Mouse (Mus musculus): ENCODE data around the gene Padi1. TPM values are rescaled to one million over a fixed set of nuclear protein-coding genes. Genes with fewer than 3 reads are reported as not detected.

The Padi1 gene
- total RNA-seq, 1 experiment: 0.09 TPM

DNA sequence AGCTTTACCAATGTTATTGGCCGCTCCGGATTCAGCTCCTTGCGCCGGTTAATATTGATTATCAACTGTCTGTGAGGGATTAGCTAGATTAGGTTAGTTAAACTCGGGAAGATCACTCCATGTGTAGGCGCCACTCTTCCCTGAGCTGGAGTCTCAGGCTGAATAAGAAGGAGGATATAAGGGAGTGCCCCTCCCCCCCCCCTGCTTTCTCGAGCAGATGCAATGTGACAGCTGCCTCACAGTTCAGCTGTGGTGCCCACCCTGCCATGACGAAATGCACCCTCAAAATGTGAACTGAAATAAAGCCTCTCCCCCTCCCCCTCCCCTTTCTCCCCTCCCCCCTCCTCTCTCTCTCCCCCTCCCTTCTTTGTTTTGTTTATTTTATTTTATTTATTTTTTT lies 8.0 kb upstream of the Padi1 start:
- Histone ChIP-seq H3K9ac (ENCODE audit: insufficient read depth, low read depth, low read length, poor library complexity, severe bottlenecking) (no peak overlapping the region), H3K9me3 (ENCODE audit: control insufficient read depth, insufficient read depth, low read depth, low read length) (no peaks in the 10 kb centered on the region), H3K4me3 (ENCODE audit: insufficient read depth in 1 of 2, low read depth in 1 of 2, low read length in 2 of 2, poor library complexity in 1 of 2, severe bottlenecking in 1 of 2) (no peak overlapping the region), H3K36me3 (ENCODE audit: control insufficient read depth, insufficient read depth, low read length, poor library complexity, severe bottlenecking) (no peaks in the 10 kb centered on the region), H3K4me1 (ENCODE audit: control insufficient read depth in 2 of 2, insufficient read depth in 2 of 2, low read length in 2 of 2, poor library complexity in 1 of 2) (no peaks in the 10 kb centered on the region), H3K27ac (ENCODE audit: insufficient read depth, low read depth, low read length, poor library complexity, severe bottlenecking) (no peak overlapping the region)
- TF ChIP-seq MAFK (IDR thresholded peaks at IDR 0.05; ENCODE audit: insufficient read depth, low read depth, low read length) (no peak), CHD2 (IDR thresholded peaks at IDR 0.05; ENCODE audit: low read depth, low read length) (no peak), ZC3H11A (IDR thresholded peaks at IDR 0.05; ENCODE audit: borderline replicate concordance, low read depth, low read length) (no peak), ZNF384 (IDR thresholded peaks at IDR 0.05; ENCODE audit: low read depth, low read length) (no peak), HCFC1 (IDR thresholded peaks at IDR 0.05; ENCODE audit: borderline replicate concordance, insufficient read depth, low read length) (no peak)
- in situ Hi-C loops (cut with MboI; ENCODE audit: low sequenced_read_pairs in 2 of 2, unreplicated experiment in 2 of 2): no loop called here
- no peak for DNase-seq (ENCODE audit: low read depth, low spot score)

DNA sequence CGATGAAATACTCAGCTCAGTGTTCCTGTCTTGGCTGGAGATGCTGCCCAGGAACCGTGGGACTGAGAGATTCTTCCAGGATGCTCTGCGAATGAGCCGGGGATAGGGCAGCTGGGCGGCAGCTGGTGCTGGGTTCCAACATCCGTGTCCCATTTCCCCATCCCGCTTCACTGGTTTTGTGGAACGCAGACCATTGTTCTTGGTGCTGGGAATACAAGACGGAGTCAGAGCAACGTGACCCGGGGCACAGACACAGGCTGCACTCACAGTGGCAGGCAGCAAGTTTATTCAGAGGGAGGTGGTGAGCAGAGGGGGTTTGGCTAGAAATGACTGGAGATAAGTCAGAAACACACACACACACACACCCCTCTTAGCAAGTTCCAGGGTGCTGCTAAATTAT lies 3.7 kb upstream of the Padi1 start:
- H3K27ac ChIP-seq (ENCODE audit: insufficient read depth, low read depth, low read length, poor library complexity, severe bottlenecking): no peak overlapping the region
- no peaks in the 10 kb centered on the region for H3K36me3 ChIP-seq (ENCODE audit: control insufficient read depth, insufficient read depth, low read length, poor library complexity, severe bottlenecking)
- TF ChIP-seq MAFK (IDR thresholded peaks at IDR 0.05; ENCODE audit: insufficient read depth, low read depth, low read length) (no peak), ZNF384 (IDR thresholded peaks at IDR 0.05; ENCODE audit: low read depth, low read length) (no peak), HCFC1 (IDR thresholded peaks at IDR 0.05; ENCODE audit: borderline replicate concordance, insufficient read depth, low read length) (no peak), ZC3H11A (IDR thresholded peaks at IDR 0.05; ENCODE audit: borderline replicate concordance, low read depth, low read length) (no peak), CHD2 (IDR thresholded peaks at IDR 0.05; ENCODE audit: low read depth, low read length) (no peak)
- no peak overlapping the region for H3K4me3 ChIP-seq (ENCODE audit: insufficient read depth in 1 of 2, low read depth in 1 of 2, low read length in 2 of 2, poor library complexity in 1 of 2, severe bottlenecking in 1 of 2)
- H3K9ac ChIP-seq (ENCODE audit: insufficient read depth, low read depth, low read length, poor library complexity, severe bottlenecking): no peak overlapping the region
- no peak for DNase-seq (ENCODE audit: low read depth, low spot score)
- no peaks in the 10 kb centered on the region for H3K4me1 ChIP-seq (ENCODE audit: control insufficient read depth in 2 of 2, insufficient read depth in 2 of 2, low read length in 2 of 2, poor library complexity in 1 of 2)
- H3K9me3 ChIP-seq (ENCODE audit: control insufficient read depth, insufficient read depth, low read depth, low read length): no peaks in the 10 kb centered on the region
- in situ Hi-C loops (cut with MboI; ENCODE audit: low sequenced_read_pairs in 2 of 2, unreplicated experiment in 2 of 2): no loop called here

DNA sequence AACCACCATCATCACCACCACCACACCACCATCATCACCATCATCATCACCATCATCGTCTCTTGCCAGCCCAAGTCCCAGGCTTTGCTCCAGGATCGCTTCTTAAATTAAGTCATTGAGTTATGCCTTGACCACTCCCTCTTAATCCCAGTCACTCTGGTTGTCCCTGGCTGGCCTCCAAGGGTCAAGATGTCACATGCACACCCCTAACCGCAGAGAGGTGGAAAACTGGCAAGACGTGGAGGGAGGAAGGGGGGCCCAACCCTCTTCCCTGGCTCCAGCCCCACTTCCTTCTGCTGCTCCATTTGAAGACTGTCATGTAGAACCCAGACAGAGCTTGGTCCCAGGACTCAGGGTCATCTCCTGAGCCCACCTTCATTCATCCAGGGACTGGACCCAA lies 587 bp downstream of the Padi1 start:
- in situ Hi-C loops (cut with MboI; ENCODE audit: low sequenced_read_pairs in 2 of 2, unreplicated experiment in 2 of 2): no loop called here
- Histone ChIP-seq H3K9ac (ENCODE audit: insufficient read depth, low read depth, low read length, poor library complexity, severe bottlenecking) (no peak overlapping the region), H3K36me3 (ENCODE audit: control insufficient read depth, insufficient read depth, low read length, poor library complexity, severe bottlenecking) (no peaks in the 10 kb centered on the region), H3K9me3 (ENCODE audit: control insufficient read depth, insufficient read depth, low read depth, low read length) (no peaks in the 10 kb centered on the region), H3K4me3 (ENCODE audit: insufficient read depth in 1 of 2, low read depth in 1 of 2, low read length in 2 of 2, poor library complexity in 1 of 2, severe bottlenecking in 1 of 2) (no peak overlapping the region), H3K27ac (ENCODE audit: insufficient read depth, low read depth, low read length, poor library complexity, severe bottlenecking) (no peak overlapping the region), H3K4me1 (ENCODE audit: control insufficient read depth in 2 of 2, insufficient read depth in 2 of 2, low read length in 2 of 2, poor library complexity in 1 of 2) (no peaks in the 10 kb centered on the region)
- no peak for DNase-seq (ENCODE audit: low read depth, low spot score)
- TF ChIP-seq CHD2 (IDR thresholded peaks at IDR 0.05; ENCODE audit: low read depth, low read length) (no peak), HCFC1 (IDR thresholded peaks at IDR 0.05; ENCODE audit: borderline replicate concordance, insufficient read depth, low read length) (no peak), MAFK (IDR thresholded peaks at IDR 0.05; ENCODE audit: insufficient read depth, low read depth, low read length) (no peak), ZNF384 (IDR thresholded peaks at IDR 0.05; ENCODE audit: low read depth, low read length) (no peak), ZC3H11A (IDR thresholded peaks at IDR 0.05; ENCODE audit: borderline replicate concordance, low read depth, low read length) (no peak)

DNA sequence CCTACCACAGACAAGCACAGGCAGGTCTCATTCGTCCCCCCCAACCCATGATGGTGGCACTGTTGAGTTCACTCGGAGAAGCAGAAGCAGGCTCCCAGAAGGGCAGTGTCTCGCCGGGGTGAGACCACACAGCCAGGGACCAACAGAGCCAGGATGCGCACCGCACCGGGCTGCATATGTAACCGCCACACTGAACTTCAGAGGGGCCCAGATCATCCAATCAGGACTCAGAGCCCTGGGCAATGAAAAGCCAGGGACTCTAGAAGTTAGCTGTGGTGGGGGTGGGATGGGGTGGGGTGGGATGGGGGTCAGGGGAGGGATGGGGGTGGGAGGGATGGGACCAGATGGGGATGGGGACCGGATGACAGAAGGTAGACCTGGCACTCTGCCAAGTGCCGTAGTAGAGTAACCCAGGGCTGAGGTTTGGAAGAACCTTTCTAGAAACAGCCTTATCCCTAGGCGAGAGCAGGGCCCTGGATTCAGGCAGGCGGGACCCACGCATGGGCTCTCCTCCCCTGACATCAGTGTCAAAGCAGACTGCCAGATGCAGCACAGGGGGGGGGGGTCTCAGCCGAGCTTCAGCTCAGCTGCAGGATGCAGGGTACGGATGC lies 1.8 kb downstream of the Padi1 start:
- in situ Hi-C loops (cut with MboI; ENCODE audit: low sequenced_read_pairs in 2 of 2, unreplicated experiment in 2 of 2): no loop called here
- no peaks in the 10 kb centered on the region for H3K36me3 ChIP-seq (ENCODE audit: control insufficient read depth, insufficient read depth, low read length, poor library complexity, severe bottlenecking)
- H3K4me3 ChIP-seq (ENCODE audit: insufficient read depth in 1 of 2, low read depth in 1 of 2, low read length in 2 of 2, poor library complexity in 1 of 2, severe bottlenecking in 1 of 2): 0 out of 4 replicates have a peak overlapping the region, but pooled peaks of 1 of the 2 experiments have one; percentile 10
- H3K4me1 ChIP-seq (ENCODE audit: control insufficient read depth in 2 of 2, insufficient read depth in 2 of 2, low read length in 2 of 2, poor library complexity in 1 of 2): peaks cover 0 to under 1% of the 10 kb centered on the region in 2 experiments; a peak in 1 of 4 replicates
- no peak overlapping the region for H3K27ac ChIP-seq (ENCODE audit: insufficient read depth, low read depth, low read length, poor library complexity, severe bottlenecking)
- no peak for DNase-seq (ENCODE audit: low read depth, low spot score)
- TF ChIP-seq MAFK (IDR thresholded peaks at IDR 0.05; ENCODE audit: insufficient read depth, low read depth, low read length) (no peak), HCFC1 (IDR thresholded peaks at IDR 0.05; ENCODE audit: borderline replicate concordance, insufficient read depth, low read length) (no peak), ZNF384 (IDR thresholded peaks at IDR 0.05; ENCODE audit: low read depth, low read length) (no peak), CHD2 (IDR thresholded peaks at IDR 0.05; ENCODE audit: low read depth, low read length) (no peak), ZC3H11A (IDR thresholded peaks at IDR 0.05; ENCODE audit: borderline replicate concordance, low read depth, low read length) (no peak)
- no peak overlapping the region for H3K9ac ChIP-seq (ENCODE audit: insufficient read depth, low read depth, low read length, poor library complexity, severe bottlenecking)
- no peaks in the 10 kb centered on the region for H3K9me3 ChIP-seq (ENCODE audit: control insufficient read depth, insufficient read depth, low read depth, low read length)
